Mouse (Mus musculus) MEL (cell line): ENCODE data around the gene Izumo4. TPM values are rescaled to one million over a fixed set of nuclear protein-coding genes. Genes with fewer than 3 reads are reported as not detected.

Experiments
- DNase-seq: peaks from one replicate; pipeline ENCODE4 v3.0.0; 2011; ENCODE audit warnings: low read depth, low spot score
- H3K27ac ChIP-seq: 2 replicates; pipeline ENCODE4 v1.5.1; 2012; ENCODE audit warnings: low read depth, mild to moderate bottlenecking, control low read depth, low read length, moderate library complexity; ENCODE audit not compliant: control insufficient read depth
- H3K27me3 ChIP-seq, 2 experiments: fragments of 150-350 bp in 1 of 2; sonication (generic) in 1 of 2; 2 replicates each; pipeline ENCODE4 v1.6.1; 2012; ENCODE audit warnings: low read length in 2 of 2, mild to moderate bottlenecking in 2 of 2, improper control_type of control experiment in 1 of 2, moderate library complexity in 1 of 2; ENCODE audit not compliant: insufficient read depth in 2 of 2, control insufficient read depth in 1 of 2
- H3K36me3 ChIP-seq, 2 experiments: 2 replicates each; pipeline ENCODE4 v1.6.1; 2012 to 2014; ENCODE audit warnings: low read length in 2 of 2, improper control_type of control experiment in 1 of 2, inconsistent platforms in 1 of 2, mild to moderate bottlenecking in 1 of 2; ENCODE audit not compliant: insufficient read depth in 2 of 2, control insufficient read depth in 1 of 2
- H3K4me1 ChIP-seq, 2 experiments: fragments of 150-350 bp in 1 of 2; sonication (generic) in 1 of 2; 2 replicates each; pipeline ENCODE4 v1.6.1; 2012; ENCODE audit warnings: low read length in 2 of 2, improper control_type of control experiment in 1 of 2, mild to moderate bottlenecking in 1 of 2; ENCODE audit not compliant: insufficient read depth in 2 of 2, control insufficient read depth in 1 of 2
- H3K4me3 ChIP-seq, 2 experiments: fragments of 150-350 bp in 1 of 2; sonication (generic) in 1 of 2; 2 replicates each; pipeline ENCODE4 v1.5.1; 2012; ENCODE audit warnings: low read depth in 2 of 2, low read length in 2 of 2, mild to moderate bottlenecking in 2 of 2, moderate library complexity in 2 of 2, control low read depth in 1 of 2, improper control_type of control experiment in 1 of 2; ENCODE audit not compliant: control insufficient read depth in 1 of 2, insufficient read depth in 1 of 2
- H3K79me2 ChIP-seq: 2 replicates; pipeline ENCODE4 v1.6.1; 2012; ENCODE audit warnings: mild to moderate bottlenecking, low read length, moderate library complexity; ENCODE audit not compliant: control insufficient read depth, poor library complexity, insufficient read depth
- H3K9ac ChIP-seq: 2 replicates; pipeline ENCODE4 v1.6.1; 2012; ENCODE audit warnings: low read depth, mild to moderate bottlenecking, control low read depth, low read length, moderate library complexity; ENCODE audit not compliant: control insufficient read depth, poor library complexity, severe bottlenecking
- H3K9me3 ChIP-seq: fragments of 150-350 bp; sonication (generic); replicated peaks from 2 replicates; pipeline ENCODE4 v1.6.1; 2012; ENCODE audit warnings: mild to moderate bottlenecking, low read length, improper control_type of control experiment, moderate library complexity; ENCODE audit not compliant: insufficient read depth
- CHD1 ChIP-seq: IDR thresholded peaks from 2 replicates; pipeline ENCODE4 v1.6.1; 2012; ENCODE audit warnings: low read depth, mild to moderate bottlenecking, inconsistent platforms, low read length, improper control_type of control experiment
- ELF1 ChIP-seq: IDR thresholded peaks from 2 replicates; pipeline ENCODE4 v1.6.1; 2014; ENCODE audit warnings: low read depth, mild to moderate bottlenecking, inconsistent platforms, low read length, improper control_type of control experiment, moderate library complexity
- ETS1 ChIP-seq: IDR thresholded peaks from 2 replicates; pipeline ENCODE4 v1.6.1; 2012; ENCODE audit warnings: low read depth, mild to moderate bottlenecking, inconsistent platforms, low read length, improper control_type of control experiment, moderate library complexity
- HCFC1 ChIP-seq: IDR thresholded peaks from 2 replicates; pipeline ENCODE4 v1.6.1; 2012; ENCODE audit warnings: low read depth, mild to moderate bottlenecking, inconsistent platforms, low read length, improper control_type of control experiment, moderate library complexity
- MAX ChIP-seq: IDR thresholded peaks from 2 replicates; pipeline ENCODE4 v1.6.1; 2011; ENCODE audit warnings: low read length, improper control_type of control experiment
- MXI1 ChIP-seq: IDR thresholded peaks from 2 replicates; pipeline ENCODE4 v1.6.1; 2011; ENCODE audit warnings: mild to moderate bottlenecking, low read depth, low read length, improper control_type of control experiment
- MYC ChIP-seq: IDR thresholded peaks from 2 replicates; pipeline ENCODE4 v1.6.1; 2011; ENCODE audit warnings: low read depth, mild to moderate bottlenecking, low read length, improper control_type of control experiment, moderate library complexity
- NRF1 ChIP-seq: IDR thresholded peaks from 2 replicates; pipeline ENCODE4 v1.6.1; 2014; ENCODE audit warnings: low read depth, mild to moderate bottlenecking, inconsistent platforms, low read length, improper control_type of control experiment, moderate library complexity; ENCODE audit not compliant: poor library complexity, insufficient read depth, severe bottlenecking
- POLR2AphosphoS2 ChIP-seq: IDR thresholded peaks from 2 replicates; pipeline ENCODE4 v1.6.1; 2011; ENCODE audit warnings: low read length, improper control_type of control experiment
- POLR2AphosphoS5 ChIP-seq: IDR thresholded peaks from 2 replicates; pipeline ENCODE4 v1.6.1; 2012; ENCODE audit warnings: low read depth, borderline replicate concordance, mild to moderate bottlenecking, inconsistent platforms, low read length, moderate library complexity, mixed read lengths
- RAD21 ChIP-seq: IDR thresholded peaks from 2 replicates; pipeline ENCODE4 v1.6.1; 2011; ENCODE audit warnings: mild to moderate bottlenecking, low read depth, low read length, improper control_type of control experiment
- SMC3 ChIP-seq: IDR thresholded peaks from 2 replicates; pipeline ENCODE4 v1.6.1; 2011; ENCODE audit warnings: low read depth, low read length, improper control_type of control experiment
- UBTF ChIP-seq: IDR thresholded peaks from 2 replicates; pipeline ENCODE4 v1.6.1; 2012; ENCODE audit warnings: low read depth, mild to moderate bottlenecking, inconsistent platforms, low read length, improper control_type of control experiment, moderate library complexity, borderline replicate concordance; ENCODE audit not compliant: insufficient read depth
- USF1 ChIP-seq: IDR thresholded peaks from 2 replicates; pipeline ENCODE4 v1.6.1; 2014; ENCODE audit warnings: low read depth, mild to moderate bottlenecking, inconsistent platforms, low read length, improper control_type of control experiment, moderate library complexity
- ZNF384 ChIP-seq: IDR thresholded peaks from 2 replicates; pipeline ENCODE4 v1.6.1; 2012; ENCODE audit warnings: low read depth, mild to moderate bottlenecking, inconsistent platforms, low read length, improper control_type of control experiment
- polyA plus RNA-seq, 2 experiments: library from polyadenylated mRNA; stranded (reverse) in 1 of 2; unstranded in 1 of 2; fragments of >175 nt in 1 of 2; fragments of >200 nt in 1 of 2; gene quantifications; 2 replicates each; pipeline versions ENCODE4 v1.2.1 to v1.2.4; 2012; ENCODE audit warnings: low replicate concordance in 2 of 2, low read depth in 1 of 2; ENCODE audit not compliant: insufficient read length in 2 of 2, insufficient read depth in 1 of 2, missing spikeins in 1 of 2
- total RNA-seq: library from RNA; depleted of rRNA; stranded (reverse); fragments of 300-350 nt; gene quantifications from 2 replicates; pipeline ENCODE4 v1.2.3, GENCODE M21; 2012

Gene Izumo4
- total and polyA plus RNA-seq, 3 experiments, result 1.0 to 3.8 TPM; not detected in 1

DNA sequence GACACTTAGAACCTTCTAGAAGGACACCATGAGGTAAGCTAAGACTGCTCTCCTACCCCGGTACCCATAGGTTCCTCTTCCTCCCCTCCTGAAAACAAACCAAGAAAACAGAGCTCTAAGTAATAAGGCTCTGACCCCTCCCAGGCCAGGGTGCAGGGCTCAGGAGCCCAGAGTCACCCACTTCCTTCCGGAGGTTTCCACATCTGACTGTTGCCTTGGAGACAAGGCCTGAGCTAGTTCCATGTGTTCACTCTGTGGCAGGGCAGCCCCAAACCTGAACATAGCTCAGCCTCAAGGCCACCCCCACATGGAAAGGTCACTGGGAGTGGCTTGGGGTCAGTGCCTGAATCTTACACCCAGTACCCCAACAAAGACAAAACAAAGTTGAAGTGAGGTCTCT is 6.8 kb upstream of the Izumo4 start (continued):
- TF ChIP-seq MAX (peak; percentile 77), CHD1 (0 out of 2 replicates have a peak, but pooled peaks have one; percentile 32), UBTF (no peak), ELF1 (peak; percentile 73), HCFC1 (peak; percentile 62)

- TF ChIP-seq ETS1 (peak; percentile 43; the same call in 1 of the 2 replicates), HCFC1 (no peak; the same call in 1 of the 2 replicates), MAX (no peak; the same call in 1 of the 2 replicates), UBTF (no peak), MXI1 (no peak; the same call in 1 of the 2 replicates), POLR2AphosphoS5 (no peak), ELF1 (0 out of 2 replicates have a peak, but pooled peaks have one; percentile 5), CHD1 (0 out of 2 replicates have a peak, but pooled peaks have one; percentile 14), SMC3 (no peak), MYC (0 out of 2 replicates have a peak, but pooled peaks have one; percentile 22), POLR2AphosphoS2 (no peak), RAD21 (no peak), USF1 (0 out of 2 replicates have a peak, but pooled peaks have one; percentile 43), NRF1 (no peak), ZNF384 (no peak)
- H3K27ac ChIP-seq, result peak overlapping the region; percentile 94
- H3K27me3 ChIP-seq, result no peaks in the 10 kb centered on the region
- no peaks in the 10 kb centered on the region for H3K9me3 ChIP-seq
- H3K36me3 ChIP-seq, result peaks cover 0 to 58% of the 10 kb centered on the region in 2 experiments; a peak in 2 of 4 replicates
- H3K4me3 ChIP-seq, result peak overlapping the region; percentile 13 to 16
- peaks cover 39 to 79% of the 10 kb centered on the region in 2 experiments for H3K4me1 ChIP-seq
- H3K79me2 ChIP-seq, result no peaks in the 10 kb centered on the region; the same call in none of the 2 replicates
- DNase-seq, result peak; percentile 42
- H3K9ac ChIP-seq, result peak overlapping the region; percentile 63
Measured at GRCm38 (mm10) chr10:80695801-80696501, 6.0 kb upstream of the Izumo4 start.
